Mouse (Mus musculus) gastrocnemius, postnatal 36 days (tissue): ENCODE results near the gene Rtl10. TPM values are rescaled to one million over a fixed set of nuclear protein-coding genes. Genes with fewer than 3 reads are reported as not detected.

Experiments used
- DNase-seq, 2 experiments: peaks; one replicate each; pipeline ENCODE4 v3.0.0; 2022
- intact Hi-C: fragments of 180-260 bp; cut with DNase I; formaldehyde crosslinking; loops from one replicate; pipeline ENCODE4 v1.15.1; 2025
- total RNA-seq, 2 experiments: library from RNA; stranded (reverse); gene quantifications; 2 replicates each; pipeline ENCODE4 v1.2.3; 2021

The Rtl10 gene
- total RNA-seq, 2 experiments from 2014 or later = 1.9 to 3.1 TPM

GRCm38 (mm10) chr16:18537407-18537990 is 38.8 kb downstream of the Rtl10 start:
- intact Hi-C loops = loop anchor here (5.0 kb wide), 1 partner anchor 80 kb away; no protein-coding TSS in a partner anchor
- no peak for DNase-seq

GRCm38 (mm10) chr16:18539281-18539680 is 40.6 kb downstream of the Rtl10 start:
- no peak for DNase-seq
- intact Hi-C loops = loop anchor here (5.0 kb wide), 1 partner anchor 78 kb away; no protein-coding TSS in a partner anchor

GRCm38 (mm10) chr16:18543151-18543829 is 44.6 kb downstream of the Rtl10 start:
- intact Hi-C loops = no loop called here
- no peak for DNase-seq

GRCm38 (mm10) chr16:18547891-18548290 is 49.2 kb downstream of the Rtl10 start:
- DNase-seq = no peak
- intact Hi-C loops = no loop called here

Other genes with a start within 250 kb of the Rtl10 start
- not detected for gene Gm49776, start 240.6 kb upstream of the Rtl10 start, total RNA-seq
- gene Dgcr8, start 209.7 kb upstream of the Rtl10 start, total RNA-seq = 10 to 100 TPM; 13.8 to 14.6 TPM
- gene Tango2, start 150.8 kb upstream of the Rtl10 start, total RNA-seq = 10 to 100 TPM; 40.3 to 51.5 TPM
- 10 to 100 TPM; 10.2 to 14.3 TPM for gene Arvcf, start 150.7 kb upstream of the Rtl10 start, total RNA-seq
- gene Txnrd2, start 72.5 kb upstream of the Rtl10 start, total RNA-seq = 10 to 100 TPM; 16.4 to 17.6 TPM
- 10 to 100 TPM; 35.4 to 38.4 TPM for gene Comt, start 72.0 kb upstream of the Rtl10 start, total RNA-seq
- 1 to 10 TPM; 3.6 to 3.8 TPM for gene Gnb1l, start 188 bp upstream of the Rtl10 start, total RNA-seq
- 10 to 100 TPM in 1 of 2 experiments, 1 to 10 TPM in 1; 8.7 to 11.1 TPM for gene Tbx1, start 91.8 kb downstream of the Rtl10 start, total RNA-seq
- not detected for gene Gp1bb, start 123.5 kb downstream of the Rtl10 start, total RNA-seq
- 1 to 10 TPM in 1 of 2 experiments, under 1 TPM in 1; 0.94 to 1.5 TPM for gene Gm49601, start 127.5 kb downstream of the Rtl10 start, total RNA-seq
- 1 to 10 TPM; 2.7 TPM for gene Sept5, start 131.1 kb downstream of the Rtl10 start, total RNA-seq